Mouse (Mus musculus): ENCODE measurements around the gene Srp68. TPM values are rescaled to one million over a fixed set of nuclear protein-coding genes. Genes with fewer than 3 reads are reported as not detected.
A peak's percentile ranks its signal among the peaks of the same experiment; 100 is the strongest.

Srp68 gene
- polyA plus RNA-seq, 1 experiment: 23.4 TPM

GRCm38 (mm10) chr11:116213877-116214510 lies 60.0 kb downstream of the Srp68 start:
- Histone ChIP-seq H3K4me1 (ENCODE audit: control insufficient read depth, insufficient read depth, insufficient read length, low read length) (peaks cover 12% of the 10 kb centered on the region), H3K4me3 (ENCODE audit: insufficient read depth, low read depth, low read length) (no peak overlapping the region), H3K27ac (replicated peaks; ENCODE audit: low read depth, low read length) (no peak overlapping the region)

- H3K4me3 ChIP-seq (ENCODE audit: insufficient read depth, low read depth, low read length): no peak overlapping the region
- H3K4me1 ChIP-seq (ENCODE audit: control insufficient read depth, insufficient read depth, insufficient read length, low read length): peaks cover 3% of the 10 kb centered on the region; the same call in 1 of the 2 replicates
- no peak overlapping the region for H3K27ac ChIP-seq (replicated peaks; ENCODE audit: low read depth, low read length)
Measured at GRCm38 (mm10) chr11:116212847-116213246, 61.2 kb downstream of the Srp68 start.

- Histone ChIP-seq H3K27ac (replicated peaks; ENCODE audit: low read depth, low read length) (no peak overlapping the region), H3K4me3 (ENCODE audit: insufficient read depth, low read depth, low read length) (no peak overlapping the region)
Measured at GRCm38 (mm10) chr11:116210696-116211095, 63.3 kb downstream of the Srp68 start.

GRCm38 (mm10) chr11:116209257-116209656 lies 64.8 kb downstream of the Srp68 start:
- no peak overlapping the region for H3K4me3 ChIP-seq (ENCODE audit: insufficient read depth, low read depth, low read length)
- 0 out of 2 replicates have a peak, but pooled peaks cover 2% of the 10 kb centered on the region for H3K4me1 ChIP-seq (ENCODE audit: control insufficient read depth, insufficient read depth, insufficient read length, low read length)
- no peak overlapping the region for H3K27ac ChIP-seq (replicated peaks; ENCODE audit: low read depth, low read length)

More at GRCm38 (mm10) chr11:116210696-116211095, 63.3 kb downstream of the Srp68 start:
- H3K4me1 ChIP-seq (ENCODE audit: control insufficient read depth, insufficient read depth, insufficient read length, low read length): 0 out of 2 replicates have a peak, but pooled peaks cover 2% of the 10 kb centered on the region

- no peaks in the 10 kb centered on the region for H3K4me1 ChIP-seq (ENCODE audit: control insufficient read depth, insufficient read depth, insufficient read length, low read length)
- no peak overlapping the region for H3K27ac ChIP-seq (replicated peaks; ENCODE audit: low read depth, low read length)
- no peak overlapping the region for H3K4me3 ChIP-seq (ENCODE audit: insufficient read depth, low read depth, low read length)
Measured at GRCm38 (mm10) chr11:116208660-116209059, 65.4 kb downstream of the Srp68 start.

- Histone ChIP-seq H3K4me1 (ENCODE audit: control insufficient read depth, insufficient read depth, insufficient read length, low read length) (no peaks in the 10 kb centered on the region), H3K27ac (replicated peaks; ENCODE audit: low read depth, low read length) (no peak overlapping the region), H3K4me3 (ENCODE audit: insufficient read depth, low read depth, low read length) (no peak overlapping the region)
Measured at GRCm38 (mm10) chr11:116206678-116207077, 67.3 kb downstream of the Srp68 start.

GRCm38 (mm10) chr11:116203150-116203549 lies 70.9 kb downstream of the Srp68 start:
- no peak overlapping the region for H3K27ac ChIP-seq (replicated peaks; ENCODE audit: low read depth, low read length)

GRCm38 (mm10) chr11:116201151-116201550 lies 72.9 kb downstream of the Srp68 start:
- peaks cover 2% of the 10 kb centered on the region; the same call in 1 of the 2 replicates for H3K4me1 ChIP-seq (ENCODE audit: control insufficient read depth, insufficient read depth, insufficient read length, low read length)
- H3K27ac ChIP-seq (replicated peaks; ENCODE audit: low read depth, low read length): no peak overlapping the region
- H3K4me3 ChIP-seq (ENCODE audit: insufficient read depth, low read depth, low read length): no peak overlapping the region

More at GRCm38 (mm10) chr11:116203150-116203549, 70.9 kb downstream of the Srp68 start:
- Histone ChIP-seq H3K4me3 (ENCODE audit: insufficient read depth, low read depth, low read length) (no peak overlapping the region), H3K4me1 (ENCODE audit: control insufficient read depth, insufficient read depth, insufficient read length, low read length) (peaks cover 2% of the 10 kb centered on the region; the same call in 1 of the 2 replicates)

- H3K27ac ChIP-seq (replicated peaks; ENCODE audit: low read depth, low read length): peak within 1 kb of the TSS; percentile 95
- peaks cover 2% of the 10 kb centered on the region; the same call in 1 of the 2 replicates for H3K4me1 ChIP-seq (ENCODE audit: control insufficient read depth, insufficient read depth, insufficient read length, low read length)
- H3K4me3 ChIP-seq (ENCODE audit: insufficient read depth, low read depth, low read length): peak within 1 kb of the TSS; percentile 91
Measured at GRCm38 (mm10) chr11:116198639-116199531, 75.1 kb downstream of the Srp68 start, which contains the start of the genes Ten1 and Acox1. Gene Ten1, plus strand, starts transcription at chr11:116198855. Gene Acox1, minus strand, starts transcription at chr11:116199045.

GRCm38 (mm10) chr11:116198132-116198531 lies 75.9 kb downstream of the Srp68 start:
- H3K4me1 ChIP-seq (ENCODE audit: control insufficient read depth, insufficient read depth, insufficient read length, low read length): peaks cover 2% of the 10 kb centered on the region; the same call in 1 of the 2 replicates
- peak overlapping the region; percentile 95 for H3K27ac ChIP-seq (replicated peaks; ENCODE audit: low read depth, low read length)
- H3K4me3 ChIP-seq (ENCODE audit: insufficient read depth, low read depth, low read length): peak overlapping the region; percentile 91

GRCm38 (mm10) chr11:116197584-116197906 lies 76.5 kb downstream of the Srp68 start:
- Histone ChIP-seq H3K27ac (replicated peaks; ENCODE audit: low read depth, low read length) (peak overlapping the region; percentile 77), H3K4me3 (ENCODE audit: insufficient read depth, low read depth, low read length) (peak overlapping the region; percentile 91), H3K4me1 (ENCODE audit: control insufficient read depth, insufficient read depth, insufficient read length, low read length) (peaks cover 2% of the 10 kb centered on the region; the same call in 1 of the 2 replicates)

GRCm38 (mm10) chr11:116196866-116197583 lies 77.0 kb downstream of the Srp68 start:
- Histone ChIP-seq H3K4me3 (ENCODE audit: insufficient read depth, low read depth, low read length) (peak overlapping the region; percentile 91), H3K4me1 (ENCODE audit: control insufficient read depth, insufficient read depth, insufficient read length, low read length) (peaks cover 2% of the 10 kb centered on the region; the same call in 1 of the 2 replicates), H3K27ac (replicated peaks; ENCODE audit: low read depth, low read length) (peak overlapping the region; percentile 77)

GRCm38 (mm10) chr11:116196336-116196735 lies 77.7 kb downstream of the Srp68 start:
- H3K27ac ChIP-seq (replicated peaks; ENCODE audit: low read depth, low read length): peak overlapping the region; percentile 28; the same call in 1 of the 2 replicates
- peaks cover 2% of the 10 kb centered on the region; the same call in 1 of the 2 replicates for H3K4me1 ChIP-seq (ENCODE audit: control insufficient read depth, insufficient read depth, insufficient read length, low read length)
- H3K4me3 ChIP-seq (ENCODE audit: insufficient read depth, low read depth, low read length): peak overlapping the region; percentile 91

- H3K4me3 ChIP-seq (ENCODE audit: insufficient read depth, low read depth, low read length): peak overlapping the region; percentile 9
- H3K27ac ChIP-seq (replicated peaks; ENCODE audit: low read depth, low read length): peak overlapping the region; percentile 79
- peaks cover 2% of the 10 kb centered on the region; the same call in 1 of the 2 replicates for H3K4me1 ChIP-seq (ENCODE audit: control insufficient read depth, insufficient read depth, insufficient read length, low read length)
Measured at GRCm38 (mm10) chr11:116195252-116195651, 78.8 kb downstream of the Srp68 start.

Data from brown adipose tissue, adult 24 weeks (tissue).